Mouse (Mus musculus): ENCODE measurements around the gene Slfn1. TPM values are rescaled to one million over a fixed set of nuclear protein-coding genes. Genes with fewer than 3 reads are reported as not detected.
A peak's percentile ranks its signal among the peaks of the same experiment; 100 is the strongest.

Gene Slfn1
- polyA plus RNA-seq (2012; rRNA removed), result 16.3 and 24.3 TPM in 2 replicates

GRCm38 (mm10) chr11:83116597-83117227, at the start of gene Slfn1:
Slfn1 (plus strand) TSS chr11:83116849.
- H3K36me3 ChIP-seq (ENCODE audit: control insufficient read depth, insufficient read depth, low read length), result no peaks in the 10 kb centered on the region
- no peaks in the 10 kb centered on the region for H3K27me3 ChIP-seq (ENCODE audit: control insufficient read depth, insufficient read depth, low read length)
- TF ChIP-seq POLR2A (IDR thresholded peaks at IDR 0.05; ENCODE audit: control insufficient read depth, extremely low read depth, insufficient read depth, low read length, poor library complexity) (no peak), CTCF (IDR thresholded peaks at IDR 0.05; ENCODE audit: borderline replicate concordance, control insufficient read depth, extremely low read depth, insufficient read depth, low read length, poor library complexity) (no peak)
- peak within 1 kb of the TSS; percentile 73 for H3K27ac ChIP-seq (ENCODE audit: control insufficient read depth, insufficient read depth, low read length)
- DNase-seq, result no peak
- H3K4me1 ChIP-seq (replicated peaks; ENCODE audit: control insufficient read depth, insufficient read depth, low read length), result peaks cover 16% of the 10 kb centered on the region
- peak within 1 kb of the TSS; percentile 49 for H3K4me3 ChIP-seq (ENCODE audit: control insufficient read depth, insufficient read depth, low read length)
- WGBS, result 77% methylated on average over 13 of the region's 13 CpGs

- Histone ChIP-seq H3K27ac (ENCODE audit: control insufficient read depth, insufficient read depth, low read length) (no peak overlapping the region), H3K36me3 (ENCODE audit: control insufficient read depth, insufficient read depth, low read length) (peaks cover 31% of the 10 kb centered on the region), H3K4me1 (replicated peaks; ENCODE audit: control insufficient read depth, insufficient read depth, low read length) (peaks cover 10% of the 10 kb centered on the region), H3K27me3 (ENCODE audit: control insufficient read depth, insufficient read depth, low read length) (no peaks in the 10 kb centered on the region), H3K4me3 (ENCODE audit: control insufficient read depth, insufficient read depth, low read length) (no peak overlapping the region)
- no peak for TF ChIP-seq POLR2A (IDR thresholded peaks at IDR 0.05; ENCODE audit: control insufficient read depth, extremely low read depth, insufficient read depth, low read length, poor library complexity)
- TF ChIP-seq CTCF (IDR thresholded peaks at IDR 0.05; ENCODE audit: borderline replicate concordance, control insufficient read depth, extremely low read depth, insufficient read depth, low read length, poor library complexity), result no peak
- 97% methylated on average over 4 of the region's 4 CpGs for WGBS
- DNase-seq, result peak; percentile 31
These were observed 48.5 kb upstream of the Slfn1 start for GRCm38 (mm10) chr11:83067982-83068694.

GRCm38 (mm10) chr11:83070321-83070970, 46.2 kb upstream of the Slfn1 start:
- no peak for DNase-seq
- Histone ChIP-seq H3K27me3 (ENCODE audit: control insufficient read depth, insufficient read depth, low read length) (no peaks in the 10 kb centered on the region), H3K4me3 (ENCODE audit: control insufficient read depth, insufficient read depth, low read length) (no peak overlapping the region), H3K36me3 (ENCODE audit: control insufficient read depth, insufficient read depth, low read length) (peaks cover 31% of the 10 kb centered on the region), H3K27ac (ENCODE audit: control insufficient read depth, insufficient read depth, low read length) (no peak overlapping the region), H3K4me1 (replicated peaks; ENCODE audit: control insufficient read depth, insufficient read depth, low read length) (peaks cover 2% of the 10 kb centered on the region; the same call in 1 of the 2 replicates)
- WGBS, result 92% methylated on average over 15 of the region's 15 CpGs
- TF ChIP-seq CTCF (IDR thresholded peaks at IDR 0.05; ENCODE audit: borderline replicate concordance, control insufficient read depth, extremely low read depth, insufficient read depth, low read length, poor library complexity), result no peak
- TF ChIP-seq POLR2A (IDR thresholded peaks at IDR 0.05; ENCODE audit: control insufficient read depth, extremely low read depth, insufficient read depth, low read length, poor library complexity), result no peak

- TF ChIP-seq CTCF (IDR thresholded peaks at IDR 0.05; ENCODE audit: borderline replicate concordance, control insufficient read depth, extremely low read depth, insufficient read depth, low read length, poor library complexity) (no peak), POLR2A (IDR thresholded peaks at IDR 0.05; ENCODE audit: control insufficient read depth, extremely low read depth, insufficient read depth, low read length, poor library complexity) (peak; percentile 60; the same call in 1 of the 2 replicates)
- H3K27me3 ChIP-seq (ENCODE audit: control insufficient read depth, insufficient read depth, low read length), result no peaks in the 10 kb centered on the region
- H3K36me3 ChIP-seq (ENCODE audit: control insufficient read depth, insufficient read depth, low read length), result no peaks in the 10 kb centered on the region
- peaks cover 22% of the 10 kb centered on the region for H3K4me1 ChIP-seq (replicated peaks; ENCODE audit: control insufficient read depth, insufficient read depth, low read length)
- 0% methylated on average over 3 of the region's 3 CpGs for WGBS
- DNase-seq, result peak; percentile 79
- H3K4me3 ChIP-seq (ENCODE audit: control insufficient read depth, insufficient read depth, low read length), result 0 out of 2 replicates have a peak overlapping the region, but pooled peaks have one; percentile 21
- H3K27ac ChIP-seq (ENCODE audit: control insufficient read depth, insufficient read depth, low read length), result peak overlapping the region; percentile 100
These were observed 38.8 kb upstream of the Slfn1 start for GRCm38 (mm10) chr11:83077714-83078422.

GRCm38 (mm10) chr11:83078423-83079140, 38.1 kb upstream of the Slfn1 start:
- peak overlapping the region; percentile 21; the same call in 1 of the 2 replicates for H3K4me3 ChIP-seq (ENCODE audit: control insufficient read depth, insufficient read depth, low read length)
- DNase-seq, result peak; percentile 39
- TF ChIP-seq POLR2A (IDR thresholded peaks at IDR 0.05; ENCODE audit: control insufficient read depth, extremely low read depth, insufficient read depth, low read length, poor library complexity), result no peak
- TF ChIP-seq CTCF (IDR thresholded peaks at IDR 0.05; ENCODE audit: borderline replicate concordance, control insufficient read depth, extremely low read depth, insufficient read depth, low read length, poor library complexity), result no peak
- H3K36me3 ChIP-seq (ENCODE audit: control insufficient read depth, insufficient read depth, low read length), result no peaks in the 10 kb centered on the region
- H3K4me1 ChIP-seq (replicated peaks; ENCODE audit: control insufficient read depth, insufficient read depth, low read length), result peaks cover 22% of the 10 kb centered on the region
- H3K27ac ChIP-seq (ENCODE audit: control insufficient read depth, insufficient read depth, low read length), result peak overlapping the region; percentile 100
- 28% methylated on average over 5 of the region's 5 CpGs for WGBS
- H3K27me3 ChIP-seq (ENCODE audit: control insufficient read depth, insufficient read depth, low read length), result no peaks in the 10 kb centered on the region

Data from thymus, adult 2 months (tissue).